ENCODE assay signal across 9 mouse cellular contexts in the genomic region with DNA sequence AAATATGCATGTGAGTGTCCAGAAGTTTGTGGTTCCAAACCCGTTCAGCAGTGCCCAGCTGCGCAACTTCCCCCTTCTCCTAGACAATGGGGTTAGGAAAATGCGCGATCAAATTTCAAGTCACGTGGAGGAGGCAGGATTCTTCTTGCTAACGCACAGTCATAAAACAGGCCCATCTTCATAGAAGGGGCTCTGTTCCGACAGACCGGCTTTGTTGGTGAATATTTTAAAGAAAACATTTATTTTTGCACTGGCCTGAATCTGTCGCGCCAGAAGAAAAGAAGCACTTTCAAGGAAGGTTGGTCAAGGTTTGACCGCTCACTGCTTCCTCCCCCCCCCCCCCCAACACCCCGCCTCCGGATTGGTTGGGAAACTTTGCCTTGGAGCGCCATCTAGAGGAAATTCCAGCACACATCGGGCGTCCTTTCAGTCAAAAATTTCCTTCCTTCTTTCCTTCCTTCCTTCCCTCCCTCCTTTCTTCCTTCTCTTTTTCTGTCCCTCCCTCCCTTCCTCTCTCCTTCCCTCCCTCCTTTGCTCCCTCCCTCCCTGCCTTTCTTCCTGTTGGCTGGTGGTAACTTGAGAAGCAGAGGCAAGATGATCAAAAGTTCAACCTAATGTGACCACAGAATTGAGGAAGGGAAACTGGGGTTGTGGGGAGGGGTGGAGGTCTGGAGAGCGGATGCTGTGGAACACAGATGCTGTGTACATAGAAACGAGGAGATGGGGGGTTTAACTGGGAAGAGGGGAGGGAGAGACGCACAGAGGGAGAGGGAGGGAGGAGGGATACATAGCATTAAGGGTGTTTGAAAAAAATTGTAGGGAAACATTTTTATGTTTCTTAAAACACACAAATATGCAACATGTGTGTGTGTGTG.
DNase-seq lines count a peak whose midpoint lies in the region; ATAC-seq and TF ChIP-seq lines count a peak whose summit lies in the region.
"Had no signal": no experiment of that assay in that cellular context is flagged by ENCODE, and none has a peak within 500 bp of the region (broad histone marks: within the 10 kb centered on the region; RNA-seq: fewer than 3 reads in every experiment).

No protein-coding gene starts in this region.

- H3K9me3 ChIP-seq in embryonic facial prominence, embryonic 11.5 days (replicated peaks; ENCODE audit: control insufficient read depth, low read length): no peaks in the 10 kb centered on the region
- H3K9me3 ChIP-seq in limb, embryonic 14.5 days (ENCODE audit: control insufficient read depth, low read length): no peaks in the 10 kb centered on the region
- H3K9me3 ChIP-seq in midbrain, embryonic 15.5 days: no peaks in the 10 kb centered on the region
- no peaks in the 10 kb centered on the region for H3K9me3 ChIP-seq in stomach, embryonic 15.5 days

- TF ChIP-seq POLR2A in limb, embryonic 14.5 days (IDR thresholded peaks at IDR 0.05; ENCODE audit: borderline replicate concordance, extremely low read depth, insufficient read depth, insufficient read length): peak; percentile 28; the same call in 1 of the 2 replicates

- peak; percentile 95 for ATAC-seq in embryonic facial prominence, embryonic 11.5 days (replicated peaks; ENCODE audit: insufficient number of reproducible peaks, low FRiP score, low TSS enrichment, low read depth)
- ATAC-seq in limb, embryonic 14.5 days (ENCODE audit: low FRiP score, low read depth): peak; percentile 94
- ATAC-seq in midbrain, embryonic 15.5 days (replicated peaks): peak; percentile 92
- peak; percentile 89 for ATAC-seq in stomach, embryonic 15.5 days (ENCODE audit: insufficient read depth, low FRiP score, low read depth)

- peak overlapping the region; percentile 5 for H3K27ac ChIP-seq in embryonic facial prominence, embryonic 11.5 days (replicated peaks; ENCODE audit: low read depth, low read length)
- peak overlapping the region; percentile 52 for H3K27ac ChIP-seq in limb, embryonic 14.5 days (replicated peaks; ENCODE audit: low read depth, low read length)
- peak overlapping the region; percentile 84 for H3K27ac ChIP-seq in midbrain, embryonic 15.5 days
- peak overlapping the region; percentile 70 for H3K27ac ChIP-seq in stomach, embryonic 15.5 days

- 1% methylated on average over 19 of the region's 19 CpGs for WGBS in embryonic facial prominence, embryonic 11.5 days
- WGBS in limb, embryonic 14.5 days: 1% methylated on average over 19 of the region's 19 CpGs
- WGBS in midbrain, embryonic 15.5 days: 2% methylated on average over 19 of the region's 19 CpGs
- 1% methylated on average over 19 of the region's 19 CpGs for WGBS in stomach, embryonic 15.5 days

- no peaks in the 10 kb centered on the region for H3K27me3 ChIP-seq in embryonic facial prominence, embryonic 11.5 days (ENCODE audit: control insufficient read depth, insufficient read depth, low read length)
- no peaks in the 10 kb centered on the region for H3K27me3 ChIP-seq in limb, embryonic 14.5 days (ENCODE audit: control insufficient read depth, insufficient read depth, low read length)
- H3K27me3 ChIP-seq in midbrain, embryonic 15.5 days (replicated peaks): no peaks in the 10 kb centered on the region
- no peaks in the 10 kb centered on the region for H3K27me3 ChIP-seq in stomach, embryonic 15.5 days (replicated peaks)

- peak overlapping the region; percentile 43 for H3K9ac ChIP-seq in embryonic facial prominence, embryonic 11.5 days (replicated peaks; ENCODE audit: low read length)
- H3K9ac ChIP-seq in limb, embryonic 14.5 days (ENCODE audit: low read depth, low read length, severe bottlenecking): peak overlapping the region; percentile 25; the same call in 1 of the 2 replicates
- peak overlapping the region; percentile 42; the same call in 1 of the 2 replicates for H3K9ac ChIP-seq in midbrain, embryonic 15.5 days
- no peak overlapping the region for H3K9ac ChIP-seq in stomach, embryonic 15.5 days

- 0 out of 2 replicates have a peak overlapping the region, but pooled peaks have one; percentile 11 for H3K4me2 ChIP-seq in embryonic facial prominence, embryonic 11.5 days (ENCODE audit: low read depth, low read length)
- H3K4me2 ChIP-seq in limb, embryonic 14.5 days (replicated peaks; ENCODE audit: low read depth, low read length, severe bottlenecking): peak overlapping the region; percentile 50
- peak overlapping the region; percentile 55 for H3K4me2 ChIP-seq in midbrain, embryonic 15.5 days
- H3K4me2 ChIP-seq in stomach, embryonic 15.5 days: peak overlapping the region; percentile 52

- peak; percentile 83 for DNase-seq in A20 (ENCODE audit: low read depth, low spot score)
- peak; percentile 79 for DNase-seq in adrenal gland, postnatal 14 days
- DNase-seq in embryonic facial prominence, embryonic 11.5 days (ENCODE audit: low spot score): peak; percentile 94
- DNase-seq in heart, adult 9 months (ENCODE audit: low spot score in 2 of 2): peak; percentile 80 to 87
- DNase-seq in kidney, adult 9 months: peak; percentile 74
- DNase-seq in limb, embryonic 14.5 days (ENCODE audit: low spot score): peak; percentile 91

- H3K4me1 ChIP-seq in embryonic facial prominence, embryonic 11.5 days (ENCODE audit: control insufficient read depth, insufficient read depth, low read length): no peaks in the 10 kb centered on the region
- peaks cover 17% of the 10 kb centered on the region for H3K4me1 ChIP-seq in limb, embryonic 14.5 days (ENCODE audit: control insufficient read depth, insufficient read depth, low read length)
- peaks cover 20% of the 10 kb centered on the region for H3K4me1 ChIP-seq in midbrain, embryonic 15.5 days
- peaks cover 4% of the 10 kb centered on the region; the same call in 1 of the 2 replicates for H3K4me1 ChIP-seq in stomach, embryonic 15.5 days

- H3K36me3 ChIP-seq in embryonic facial prominence, embryonic 11.5 days (replicated peaks; ENCODE audit: control insufficient read depth, insufficient read depth, low read depth, low read length): no peaks in the 10 kb centered on the region
- no peaks in the 10 kb centered on the region for H3K36me3 ChIP-seq in limb, embryonic 14.5 days (ENCODE audit: control insufficient read depth, insufficient read depth, low read length)
- H3K36me3 ChIP-seq in midbrain, embryonic 15.5 days (replicated peaks): no peaks in the 10 kb centered on the region
- no peaks in the 10 kb centered on the region for H3K36me3 ChIP-seq in stomach, embryonic 15.5 days

- peak overlapping the region; percentile 26 for H3K4me3 ChIP-seq in embryonic facial prominence, embryonic 11.5 days (ENCODE audit: low read depth, low read length)
- peak overlapping the region; percentile 32 for H3K4me3 ChIP-seq in limb, embryonic 14.5 days (replicated peaks; ENCODE audit: low read length)
- H3K4me3 ChIP-seq in midbrain, embryonic 15.5 days: peak overlapping the region; percentile 40
- peak overlapping the region; percentile 42 for H3K4me3 ChIP-seq in stomach, embryonic 15.5 days (replicated peaks)
- H3K4me3 ChIP-seq: erythroblast, embryonic 14.5 days had no signal

Comparison
In these comparisons a context has a peak if more than half of its experiments do, and no peak if none do; other contexts are left out.
1. Peak in every context shown above with its lines: DNase-seq, ATAC-seq, H3K4me3 ChIP-seq and H3K27ac ChIP-seq.
2. H3K27ac ChIP-seq: peak in every context shown above with its lines; median percentile 84 in midbrain, embryonic 15.5 days; 70 in stomach, embryonic 15.5 days; 52 in limb, embryonic 14.5 days; 5 in embryonic facial prominence, embryonic 11.5 days.